Comparison of ENCODE assay signal across 8 mouse cellular contexts in the genomic region with DNA sequence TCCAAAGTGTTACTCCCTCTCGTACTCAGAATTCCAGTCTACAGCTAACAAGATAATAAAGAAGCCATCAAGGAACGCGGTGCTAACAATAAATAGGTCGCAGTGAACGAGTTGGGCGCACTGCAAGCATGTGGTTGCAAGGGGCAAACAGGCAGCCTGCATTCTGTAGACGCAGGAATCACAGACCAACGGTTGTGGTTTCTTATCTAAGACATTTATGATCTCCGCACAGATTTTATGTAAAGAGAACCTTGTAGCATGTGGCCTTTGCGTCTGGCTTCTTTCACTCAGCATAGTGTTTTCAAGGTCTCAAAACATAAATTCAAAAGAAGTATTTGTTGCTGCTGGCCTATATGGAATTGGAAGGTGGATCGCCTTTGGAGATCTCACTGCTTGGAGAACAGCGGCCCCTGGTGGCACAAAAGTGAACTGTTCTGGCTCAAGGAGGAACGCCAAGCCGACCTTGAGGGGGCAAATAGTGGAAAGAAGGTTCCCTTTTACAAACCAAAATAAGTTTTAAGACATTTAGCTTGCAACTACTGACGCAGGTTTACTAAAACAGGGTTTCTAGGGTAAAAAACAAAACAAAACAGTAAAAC. TPM values are rescaled to one million over a fixed set of nuclear protein-coding genes. Genes with fewer than 3 reads are reported as not detected.
A peak's percentile ranks its signal among the peaks of the same experiment; 100 is the strongest.
DNase-seq lines count a peak whose midpoint lies in the region; ATAC-seq lines count a peak whose summit lies in the region.

No protein-coding gene starts in this region.

- H3K4me3 ChIP-seq in liver, embryonic 12.5 days: no peak overlapping the region
- no peak overlapping the region for H3K4me3 ChIP-seq in intestine, embryonic 16.5 days (ENCODE audit: low read length)
- H3K4me3 ChIP-seq in limb, embryonic 10.5 days: no peak overlapping the region

- WGBS in liver, embryonic 12.5 days (ENCODE audit: insufficient replicate concordance): 14% methylated on average over 15 of the region's 15 CpGs
- 18% methylated on average over 15 of the region's 15 CpGs for WGBS in intestine, embryonic 16.5 days
- WGBS in limb, embryonic 10.5 days: 24% methylated on average over 15 of the region's 15 CpGs

- no peaks in the 10 kb centered on the region for H3K36me3 ChIP-seq in liver, embryonic 12.5 days
- no peaks in the 10 kb centered on the region for H3K36me3 ChIP-seq in intestine, embryonic 16.5 days (ENCODE audit: control insufficient read depth, insufficient read depth, low read length)
- no peaks in the 10 kb centered on the region for H3K36me3 ChIP-seq in limb, embryonic 10.5 days

- H3K9me3 ChIP-seq in liver, embryonic 12.5 days (replicated peaks): no peaks in the 10 kb centered on the region
- H3K9me3 ChIP-seq in intestine, embryonic 16.5 days (ENCODE audit: control insufficient read depth, low read length): no peaks in the 10 kb centered on the region
- H3K9me3 ChIP-seq in limb, embryonic 10.5 days (replicated peaks): no peaks in the 10 kb centered on the region

- intact Hi-C loops in gastrocnemius, postnatal 14 days (cut with DNase I; ENCODE audit: low total_unique reads): loop anchor here (5.0 kb wide), 2 partner anchors 254 to 269 kb away; no protein-coding TSS in a partner anchor

- H3K27me3 ChIP-seq in liver, embryonic 12.5 days (replicated peaks): no peaks in the 10 kb centered on the region; the same call in 1 of the 2 replicates
- no peaks in the 10 kb centered on the region for H3K27me3 ChIP-seq in intestine, embryonic 16.5 days (replicated peaks; ENCODE audit: control insufficient read depth, insufficient read depth, low read length)
- 0 out of 2 replicates have a peak, but pooled peaks cover 4% of the 10 kb centered on the region for H3K27me3 ChIP-seq in limb, embryonic 10.5 days (ENCODE audit: low read depth, poor library complexity, severe bottlenecking)

- peak; percentile 72 for DNase-seq in liver
- DNase-seq in cerebellum, postnatal 4 days (ENCODE audit: low spot score in 2 of 2): peak; percentile 86 to 88
- peak; percentile 62 for DNase-seq in gastrocnemius, postnatal 14 days
- DNase-seq in limb, embryonic 10.5 days (ENCODE audit: low spot score): peak; percentile 87
- DNase-seq in naive thymus-derived CD4-positive, alpha-beta T cell, adult 2 months (ENCODE audit: low read depth): peak; percentile 77
- peak; percentile 50 to 86 for DNase-seq in spleen, postnatal 4 days (ENCODE audit: low spot score in 2 of 2)

- ATAC-seq in liver, embryonic 12.5 days: no peak
- ATAC-seq in intestine, embryonic 16.5 days: 0 out of 2 replicates have a peak, but pooled peaks have one; percentile 58

- no peaks in the 10 kb centered on the region for H3K4me1 ChIP-seq in liver, embryonic 12.5 days
- H3K4me1 ChIP-seq in intestine, embryonic 16.5 days (ENCODE audit: control insufficient read depth, insufficient read depth, low read length): no peaks in the 10 kb centered on the region
- H3K4me1 ChIP-seq in limb, embryonic 10.5 days: no peaks in the 10 kb centered on the region

- H3K27ac ChIP-seq in liver, embryonic 12.5 days: no peak overlapping the region
- no peak overlapping the region for H3K27ac ChIP-seq in intestine, embryonic 16.5 days (ENCODE audit: low read length)
- H3K27ac ChIP-seq in limb, embryonic 10.5 days: no peak overlapping the region

- H3K4me2 ChIP-seq in liver, embryonic 12.5 days: no peak overlapping the region
- H3K4me2 ChIP-seq in intestine, embryonic 16.5 days (ENCODE audit: low read depth, low read length): no peak overlapping the region

- no peak overlapping the region for H3K9ac ChIP-seq in liver, embryonic 12.5 days
- no peak overlapping the region for H3K9ac ChIP-seq in intestine, embryonic 16.5 days (ENCODE audit: low read depth, low read length)

RNA-seq across cellular contexts. Expression of a gene that starts 3.2 kb away (rescaled TPM):
- polyA plus RNA-seq in liver, embryonic 12.5 days (2016; fragmentation: Nextera tagmentation; extraction: Ambion mirVana): not detected in 2 replicates
- not detected for total RNA-seq in gastrocnemius, postnatal 14 days (2021)
- polyA plus RNA-seq in intestine, embryonic 16.5 days (2015; fragmentation: Nextera tagmentation; extraction: Ambion mirVana): not detected in 2 replicates
- not detected in 2 replicates for polyA plus RNA-seq in limb, embryonic 10.5 days (2016; fragmentation: Nextera tagmentation; extraction: Ambion mirVana)
